Mouse (Mus musculus): ENCODE data around the gene Ambra1. TPM values are rescaled to one million over a fixed set of nuclear protein-coding genes. Genes with fewer than 3 reads are reported as not detected.

Ambra1 gene
- polyA plus RNA-seq, 1 experiment from 2014 or later: 4.6 TPM

DNA sequence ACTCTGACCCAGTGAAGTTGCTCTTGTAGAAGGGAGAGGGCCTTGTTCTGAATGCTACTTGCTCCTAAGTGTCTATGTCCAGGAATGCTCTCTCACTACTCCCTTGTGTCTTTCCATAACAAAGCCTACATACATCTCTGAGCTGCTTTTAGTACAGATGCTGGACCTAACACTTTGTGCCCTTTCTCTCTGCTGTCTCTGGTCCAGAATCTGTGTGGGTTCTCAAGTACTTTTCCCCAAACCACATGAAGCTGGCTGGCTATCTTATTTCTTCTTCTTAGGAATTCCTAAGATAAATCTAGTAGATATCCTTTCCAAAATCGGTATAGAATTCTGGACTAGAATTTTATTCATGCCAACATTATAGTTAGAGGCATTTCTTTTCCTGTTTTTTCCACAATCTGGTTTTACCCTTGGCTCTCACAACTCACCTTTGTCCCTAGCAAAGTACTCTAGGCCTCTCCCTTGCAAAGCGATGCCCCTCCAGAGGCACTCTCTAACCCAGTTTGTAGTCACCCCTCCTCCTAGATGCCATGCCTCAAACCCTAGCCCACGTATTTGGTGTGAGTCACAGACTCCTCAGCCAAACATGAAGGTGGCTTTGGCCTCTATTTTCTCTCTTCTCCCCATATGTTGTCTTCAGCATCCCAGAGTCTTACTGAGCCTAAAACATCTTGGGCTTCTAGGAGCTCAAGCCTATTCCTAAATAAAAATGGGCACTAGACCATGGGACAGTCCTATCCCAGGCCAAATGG, 173.4 kb downstream of the Ambra1 start:
- H3K27me3 ChIP-seq: no peaks in the 10 kb centered on the region
- no peak overlapping the region for H3K4me2 ChIP-seq
- no peak overlapping the region for H3K9ac ChIP-seq
- no peak overlapping the region for H3K27ac ChIP-seq
- DNase-seq (no peak), ATAC-seq (ENCODE audit: low read depth) (no peak)
- no peaks in the 10 kb centered on the region for H3K9me3 ChIP-seq (replicated peaks)
- 71% methylated on average over 3 of the region's 3 CpGs for WGBS (ENCODE audit: insufficient replicate concordance)
- H3K36me3 ChIP-seq: peaks cover 20% of the 10 kb centered on the region
- H3K4me3 ChIP-seq (replicated peaks): no peak overlapping the region
- peaks cover 9% of the 10 kb centered on the region; the same call in 1 of the 2 replicates for H3K4me1 ChIP-seq (replicated peaks)

DNA sequence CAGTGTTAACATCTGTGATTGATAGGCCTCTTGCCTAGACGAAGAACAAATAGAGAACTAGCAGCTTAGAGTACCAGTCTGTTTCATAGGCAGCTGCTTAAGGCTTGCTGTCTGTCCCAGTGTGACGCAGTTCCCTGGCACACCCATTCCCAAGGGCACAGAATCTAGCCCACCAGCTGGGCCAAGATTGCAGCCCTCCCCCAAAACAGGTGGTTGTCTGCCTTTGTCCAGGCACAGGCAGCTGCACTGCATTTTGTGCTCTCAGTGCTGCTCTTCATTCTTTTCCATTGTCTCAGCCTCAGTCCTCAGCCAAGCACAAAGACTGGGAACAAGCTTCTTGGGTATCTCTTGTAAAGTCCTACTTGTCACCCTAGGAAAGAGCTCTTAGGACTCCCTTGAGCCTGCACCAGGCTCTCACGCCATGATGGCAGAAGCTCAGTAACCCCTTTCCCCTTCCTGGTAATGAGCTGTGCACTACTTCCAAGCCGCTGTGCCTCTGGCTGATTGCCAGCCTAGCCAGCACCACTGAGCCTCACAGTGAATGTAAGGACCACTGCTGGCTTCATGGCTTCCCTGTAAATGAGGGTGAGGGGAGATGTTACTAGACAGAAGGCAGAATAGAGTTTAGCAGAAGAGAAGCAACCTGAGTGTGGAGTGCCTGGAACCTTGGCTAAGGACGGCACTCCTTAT, 174.8 kb downstream of the Ambra1 start:
- no peak overlapping the region for H3K4me3 ChIP-seq (replicated peaks)
- no peak overlapping the region for H3K4me2 ChIP-seq
- H3K9ac ChIP-seq: no peak overlapping the region
- H3K9me3 ChIP-seq (replicated peaks): no peaks in the 10 kb centered on the region
- DNase-seq (no peak), ATAC-seq (ENCODE audit: low read depth) (no peak)
- H3K4me1 ChIP-seq (replicated peaks): peaks cover 9% of the 10 kb centered on the region; the same call in 1 of the 2 replicates
- no peaks in the 10 kb centered on the region for H3K27me3 ChIP-seq
- WGBS (ENCODE audit: insufficient replicate concordance): 80% methylated on average over 5 of the region's 5 CpGs
- no peak overlapping the region for H3K27ac ChIP-seq
- peaks cover 20% of the 10 kb centered on the region for H3K36me3 ChIP-seq

DNA sequence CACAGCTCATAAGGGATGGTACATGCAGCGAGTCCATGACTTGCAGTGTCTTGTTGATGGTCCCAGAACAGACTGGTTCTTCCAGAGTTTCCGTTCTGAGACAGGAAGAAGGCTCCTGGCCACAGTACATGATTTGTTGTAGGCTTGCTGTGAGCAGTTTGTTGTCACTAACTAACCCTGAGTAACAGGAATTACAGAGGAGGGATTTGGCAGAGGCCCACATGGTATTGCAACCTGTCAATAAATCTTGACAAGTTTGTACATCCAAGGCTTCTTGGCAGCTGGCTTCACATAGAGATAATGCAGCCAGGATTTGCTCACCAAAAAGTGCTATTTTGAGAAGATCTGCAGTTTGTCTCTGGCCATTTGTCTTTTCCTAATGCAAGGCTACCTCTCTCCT, 176.2 kb downstream of the Ambra1 start:
- peaks cover 9% of the 10 kb centered on the region; the same call in 1 of the 2 replicates for H3K4me1 ChIP-seq (replicated peaks)
- ATAC-seq (ENCODE audit: low read depth) (no peak), DNase-seq (no peak)
- no peaks in the 10 kb centered on the region for H3K9me3 ChIP-seq (replicated peaks)
- H3K36me3 ChIP-seq: peaks cover 24% of the 10 kb centered on the region
- WGBS (ENCODE audit: insufficient replicate concordance): 77% methylated on average over 2 of the region's 2 CpGs
- no peak overlapping the region for H3K9ac ChIP-seq
- no peak overlapping the region for H3K4me2 ChIP-seq
- H3K27ac ChIP-seq: no peak overlapping the region
- H3K27me3 ChIP-seq: no peaks in the 10 kb centered on the region
- H3K4me3 ChIP-seq (replicated peaks): no peak overlapping the region

- peaks cover 54% of the 10 kb centered on the region for H3K36me3 ChIP-seq
- ATAC-seq (ENCODE audit: low read depth): no peak
- no peak overlapping the region for H3K4me2 ChIP-seq
- DNase-seq: no peak
- no peaks in the 10 kb centered on the region for H3K9me3 ChIP-seq (replicated peaks)
- H3K9ac ChIP-seq: no peak overlapping the region
- no peak overlapping the region for H3K27ac ChIP-seq
- WGBS (ENCODE audit: insufficient replicate concordance): 57% methylated on average over 3 of the region's 3 CpGs
- no peaks in the 10 kb centered on the region for H3K27me3 ChIP-seq
- no peak overlapping the region for H3K4me3 ChIP-seq (replicated peaks)
- peaks cover 54% of the 10 kb centered on the region for H3K4me1 ChIP-seq (replicated peaks)
Measured at GRCm38 (mm10) chr2:91912616-91913015, 182.7 kb downstream of the Ambra1 start.

GRCm38 (mm10) chr2:91913328-91914110, 183.6 kb downstream of the Ambra1 start:
- WGBS (ENCODE audit: insufficient replicate concordance): 64% methylated on average over 7 of the region's 7 CpGs
- Histone ChIP-seq H3K27me3 (no peaks in the 10 kb centered on the region), H3K36me3 (peaks cover 63% of the 10 kb centered on the region), H3K27ac (no peak overlapping the region), H3K4me2 (no peak overlapping the region), H3K4me3 (replicated peaks) (no peak overlapping the region), H3K9me3 (replicated peaks) (no peaks in the 10 kb centered on the region), H3K4me1 (replicated peaks) (peaks cover 56% of the 10 kb centered on the region), H3K9ac (no peak overlapping the region)
- DNase-seq: no peak
- no peak for ATAC-seq (ENCODE audit: low read depth)

DNA sequence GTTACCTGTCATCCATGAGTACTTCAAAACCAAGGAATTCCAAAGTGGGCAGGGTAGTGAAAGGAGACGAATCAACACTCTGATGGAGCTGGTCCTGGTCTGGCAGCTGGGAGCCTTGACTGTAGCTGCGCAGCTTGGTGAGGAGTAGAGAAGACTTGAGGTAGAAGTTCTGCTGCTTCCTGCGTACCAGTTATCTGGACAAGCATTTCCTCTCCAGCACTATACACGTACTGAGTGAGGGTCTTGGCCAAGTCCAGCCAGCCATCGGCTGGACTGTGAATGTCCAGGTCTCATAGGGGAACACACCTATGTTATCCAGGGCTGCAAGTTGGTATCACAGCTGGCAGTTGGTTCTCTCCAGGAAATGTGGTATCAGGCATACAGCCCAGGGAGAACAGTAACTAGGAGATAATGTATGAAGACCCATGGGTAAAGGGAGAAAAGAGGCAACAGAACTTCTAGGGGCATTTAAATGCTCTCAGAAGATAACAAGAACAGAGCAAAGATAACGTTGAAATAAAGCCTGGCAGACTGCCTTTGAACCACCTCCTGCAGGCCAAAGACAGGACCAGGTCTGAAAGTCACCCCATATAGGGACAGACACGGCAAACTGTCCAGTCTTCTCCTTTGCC, 186.5 kb downstream of the Ambra1 start:
- peaks cover 62% of the 10 kb centered on the region for H3K4me1 ChIP-seq (replicated peaks)
- H3K9ac ChIP-seq: no peak overlapping the region; the same call in 1 of the 2 replicates
- ATAC-seq (ENCODE audit: low read depth) (peak; percentile 81), DNase-seq (no peak)
- peak overlapping the region; percentile 63 for H3K27ac ChIP-seq
- H3K9me3 ChIP-seq (replicated peaks): no peaks in the 10 kb centered on the region
- no peak overlapping the region for H3K4me2 ChIP-seq
- peaks cover 49% of the 10 kb centered on the region for H3K36me3 ChIP-seq
- peaks cover 16% of the 10 kb centered on the region for H3K27me3 ChIP-seq
- no peak overlapping the region for H3K4me3 ChIP-seq (replicated peaks)
- WGBS (ENCODE audit: insufficient replicate concordance): 26% methylated on average over 7 of the region's 7 CpGs

DNA sequence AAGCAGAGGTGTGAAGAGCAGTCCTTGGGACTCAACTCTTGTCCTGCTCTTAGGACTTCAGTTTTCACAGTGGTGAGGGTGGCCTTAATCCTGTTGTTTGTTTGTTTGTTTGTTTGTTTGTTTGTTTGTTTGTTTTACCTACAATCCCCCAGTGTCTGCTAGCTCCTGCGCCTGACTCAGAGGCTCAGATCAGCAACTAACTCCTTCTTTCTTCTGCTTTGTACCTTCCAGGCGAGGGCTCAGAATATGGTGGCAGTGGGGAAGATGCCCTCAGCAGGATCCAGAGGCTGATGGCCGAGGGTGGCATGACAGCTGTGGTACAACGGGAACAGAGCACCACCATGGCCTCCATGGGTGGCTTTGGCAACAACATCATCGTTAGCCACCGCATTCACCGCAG, 187.2 kb downstream of the Ambra1 start:
- H3K27ac ChIP-seq: peak overlapping the region; percentile 63
- peaks cover 68% of the 10 kb centered on the region for H3K4me1 ChIP-seq (replicated peaks)
- no peaks in the 10 kb centered on the region for H3K9me3 ChIP-seq (replicated peaks)
- H3K9ac ChIP-seq: no peak overlapping the region; the same call in 1 of the 2 replicates
- H3K27me3 ChIP-seq: peaks cover 23% of the 10 kb centered on the region
- no peak overlapping the region for H3K4me2 ChIP-seq
- DNase-seq: no peak
- 75% methylated on average over 7 of the region's 7 CpGs for WGBS (ENCODE audit: insufficient replicate concordance)
- ATAC-seq (ENCODE audit: low read depth): no peak
- H3K4me3 ChIP-seq (replicated peaks): no peak overlapping the region
- H3K36me3 ChIP-seq: peaks cover 43% of the 10 kb centered on the region

GRCm38 (mm10) chr2:91920130-91920529, 190.2 kb downstream of the Ambra1 start:
- H3K36me3 ChIP-seq: peaks cover 21% of the 10 kb centered on the region
- H3K9ac ChIP-seq: no peak overlapping the region
- H3K27ac ChIP-seq: no peak overlapping the region
- DNase-seq: no peak
- 47% methylated on average over 4 of the region's 4 CpGs for WGBS (ENCODE audit: insufficient replicate concordance)
- ATAC-seq (ENCODE audit: low read depth): no peak
- peaks cover 59% of the 10 kb centered on the region for H3K4me1 ChIP-seq (replicated peaks)
- H3K27me3 ChIP-seq: peaks cover 53% of the 10 kb centered on the region
- no peak overlapping the region for H3K4me2 ChIP-seq
- no peaks in the 10 kb centered on the region for H3K9me3 ChIP-seq (replicated peaks)
- no peak overlapping the region for H3K4me3 ChIP-seq (replicated peaks)

DNA sequence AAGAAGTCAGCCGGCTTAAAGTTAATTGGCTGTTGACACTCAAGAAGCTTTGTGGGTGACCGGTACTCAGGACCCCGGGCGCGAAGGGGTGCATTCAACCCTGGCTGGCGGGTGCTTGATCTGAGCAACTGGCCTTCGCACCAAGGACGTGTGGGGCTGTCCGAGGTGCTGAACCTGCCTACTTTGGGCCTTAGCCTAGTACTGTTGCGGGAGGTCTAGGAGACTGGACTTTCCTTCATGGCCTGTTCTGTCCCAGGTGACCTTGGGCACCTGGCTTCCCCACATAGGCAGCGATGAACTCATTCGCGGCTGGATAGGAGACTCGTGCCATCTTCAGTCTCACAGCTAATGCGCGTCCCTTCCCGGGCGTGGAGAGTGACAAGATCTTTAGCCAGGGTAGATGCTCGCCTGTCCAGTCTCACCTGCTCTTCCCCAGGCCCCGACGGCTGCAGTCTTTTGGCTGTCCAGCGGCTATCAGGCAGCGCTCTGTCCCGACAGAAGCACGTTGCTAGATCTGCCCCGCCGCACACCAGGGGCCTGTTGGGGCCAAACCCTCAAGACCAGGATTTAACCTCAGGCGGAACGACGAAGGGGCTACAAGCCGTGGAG, 191.4 kb downstream of the Ambra1 start:
- H3K36me3 ChIP-seq: peaks cover 21% of the 10 kb centered on the region
- peaks cover 47% of the 10 kb centered on the region for H3K4me1 ChIP-seq (replicated peaks)
- DNase-seq (no peak), ATAC-seq (ENCODE audit: low read depth) (0 out of 2 replicates have a peak, but pooled peaks have one; percentile 13)
- peak overlapping the region; percentile 56 for H3K4me3 ChIP-seq (replicated peaks)
- H3K27me3 ChIP-seq: peaks cover 64% of the 10 kb centered on the region
- no peak overlapping the region for H3K9ac ChIP-seq
- H3K9me3 ChIP-seq (replicated peaks): no peaks in the 10 kb centered on the region
- H3K27ac ChIP-seq: no peak overlapping the region
- WGBS (ENCODE audit: insufficient replicate concordance): 7% methylated on average over 31 of the region's 31 CpGs
- peak overlapping the region; percentile 83 for H3K4me2 ChIP-seq

DNA sequence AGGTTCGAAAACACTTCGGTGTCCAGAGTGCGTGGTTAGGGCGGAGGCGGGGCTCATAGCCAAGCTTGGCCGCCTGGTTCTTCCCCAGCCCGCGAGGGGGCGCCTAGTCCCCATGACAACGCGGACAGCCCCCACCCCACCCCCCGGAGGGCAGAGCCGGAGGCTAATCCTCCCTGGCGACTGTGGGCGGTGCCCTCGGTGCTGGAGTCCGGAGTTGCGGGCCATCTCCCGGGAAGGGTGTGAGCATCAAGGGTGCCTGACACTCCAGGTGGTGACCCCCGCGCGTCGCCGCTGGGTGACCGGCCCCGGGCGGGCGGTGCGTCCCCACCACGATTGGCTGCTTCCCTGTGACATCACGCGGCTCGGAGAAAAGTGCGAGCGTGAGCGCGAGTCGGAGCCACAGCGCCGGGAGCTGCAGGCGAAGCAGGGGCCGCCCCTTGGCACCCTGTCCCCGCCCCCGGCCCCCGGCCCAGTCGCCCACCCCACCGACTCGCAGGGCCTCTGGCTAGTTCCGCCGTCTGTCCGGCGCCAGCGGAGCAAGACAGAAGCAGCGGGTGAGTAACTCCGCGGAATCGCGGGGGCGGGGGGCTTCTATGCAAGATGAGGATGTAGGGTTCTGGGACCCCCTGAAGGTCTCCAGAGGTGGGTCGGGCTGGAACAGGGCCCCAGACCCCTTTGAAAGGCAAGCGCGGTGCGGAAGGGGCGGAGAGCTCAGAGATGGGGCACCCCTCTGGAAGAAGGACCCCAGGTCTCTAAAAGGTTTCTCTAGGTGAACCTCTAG, 192.0 kb downstream of the Ambra1 start:
- DNase-seq (no peak), ATAC-seq (ENCODE audit: low read depth) (peak; percentile 18; the same call in 1 of the 2 replicates)
- Histone ChIP-seq H3K4me2 (peak overlapping the region; percentile 83), H3K9me3 (replicated peaks) (no peaks in the 10 kb centered on the region), H3K27me3 (peaks cover 66% of the 10 kb centered on the region), H3K4me3 (replicated peaks) (peak overlapping the region; percentile 56), H3K9ac (no peak overlapping the region; the same call in 1 of the 2 replicates), H3K27ac (no peak overlapping the region), H3K36me3 (peaks cover 18% of the 10 kb centered on the region), H3K4me1 (replicated peaks) (peaks cover 40% of the 10 kb centered on the region)
- WGBS (ENCODE audit: insufficient replicate concordance): under 1% methylated on average over 63 of the region's 64 CpGs

Data from liver, embryonic 13.5 days (tissue).